Mouse (Mus musculus) C2C12 (cell line): ENCODE data around the gene Tmprss9. TPM values are rescaled to one million over a fixed set of nuclear protein-coding genes. Genes with fewer than 3 reads are reported as not detected.

Experiments used
- H3K27me3 ChIP-seq: one replicate; pipeline ENCODE4 v1.6.1; 2011; ENCODE audit not compliant: control insufficient read depth, insufficient read depth, insufficient read length
- H3K36me3 ChIP-seq: one replicate; pipeline ENCODE4 v1.6.1; 2011; ENCODE audit not compliant: control insufficient read depth, insufficient read depth
- H3K4me3 ChIP-seq: one replicate; pipeline ENCODE4 v1.5.1; 2011; ENCODE audit warnings: mild to moderate bottlenecking, control low read depth; ENCODE audit not compliant: poor library complexity, insufficient read depth, severe bottlenecking
- H3K79me2 ChIP-seq: one replicate; pipeline ENCODE4 v1.6.1; 2011; ENCODE audit not compliant: control insufficient read depth, insufficient read depth
- H3K79me3 ChIP-seq: one replicate; pipeline ENCODE4 v1.6.1; 2011; ENCODE audit warnings: low read depth, control low read depth
- H3ac ChIP-seq: one replicate; pipeline ENCODE3; 2011; ENCODE audit warnings: low read depth; ENCODE audit not compliant: control insufficient read depth, insufficient read length
- CEBPB ChIP-seq: IDR thresholded peaks from one replicate; pipeline ENCODE4 v1.6.1; 2011; ENCODE audit warnings: low read depth, mild to moderate bottlenecking, control low read depth, moderate library complexity
- CTCF ChIP-seq: IDR thresholded peaks from one replicate; pipeline ENCODE4 v1.5.1; 2011; ENCODE audit not compliant: control insufficient read depth, insufficient read depth, insufficient read length
- FOSL1 ChIP-seq: IDR thresholded peaks from one replicate; pipeline ENCODE4 v1.8.0; 2011; ENCODE audit warnings: mild to moderate bottlenecking, low read length; ENCODE audit not compliant: poor library complexity, insufficient read depth, severe bottlenecking
- MAX ChIP-seq: IDR thresholded peaks from one replicate; pipeline ENCODE4 v1.6.1; 2011; ENCODE audit warnings: mild to moderate bottlenecking, control low read depth
- MYOD1 ChIP-seq: IDR thresholded peaks from one replicate; pipeline ENCODE4 v1.6.1; 2011; ENCODE audit warnings: low read depth; ENCODE audit not compliant: control insufficient read depth, insufficient read length
- MYOG ChIP-seq: IDR thresholded peaks from one replicate; pipeline ENCODE4 v1.6.1; 2011; ENCODE audit not compliant: control insufficient read depth, insufficient read length; ENCODE audit errors: extremely low read depth
- USF1 ChIP-seq: IDR thresholded peaks from one replicate; pipeline ENCODE4 v1.6.1; 2011; ENCODE audit warnings: low read depth, mild to moderate bottlenecking, control low read depth, moderate library complexity
- polyA plus RNA-seq: library from polyadenylated mRNA; unstranded; fragments of >200 nt; fragmentation: generic; extraction: Trizol; gene quantifications from one replicate; pipeline ENCODE4 v1.2.1, GENCODE M21; 2012; ENCODE audit warnings: missing spikeins

Gene Tmprss9
- polyA plus RNA-seq, 1 experiment = 0.02 TPM

GRCm38 (mm10) chr10:80917336-80917778, 45.7 kb downstream of the Tmprss9 start:
- Histone ChIP-seq H3K79me2 (peaks cover 57% of the 10 kb centered on the region), H3K36me3 (peaks cover 12% of the 10 kb centered on the region), H3K79me3 (peaks cover 18% of the 10 kb centered on the region), H3K27me3 (no peaks in the 10 kb centered on the region), H3ac (peak overlapping the region; percentile 75), H3K4me3 (peak overlapping the region; percentile 91)
- no peak for TF ChIP-seq FOSL1
- no peak for TF ChIP-seq MAX
- no peak for TF ChIP-seq CEBPB
- TF ChIP-seq MYOD1 = no peak
- no peak for TF ChIP-seq MYOG
- TF ChIP-seq CTCF = no peak
- TF ChIP-seq USF1 = no peak

GRCm38 (mm10) chr10:80917779-80918434, 46.3 kb downstream of the Tmprss9 start, which contains the start of gene Lmnb2:
Gene Lmnb2 (minus strand): TSS chr10:80918245.
- H3ac ChIP-seq = peak within 1 kb of the TSS; percentile 75
- no peak for TF ChIP-seq FOSL1
- TF ChIP-seq CEBPB = no peak
- no peak for TF ChIP-seq MYOG
- no peak for TF ChIP-seq MYOD1
- TF ChIP-seq MAX = no peak
- no peak for TF ChIP-seq USF1
- TF ChIP-seq CTCF = no peak
- H3K79me3 ChIP-seq = peaks cover 18% of the 10 kb centered on the region
- H3K36me3 ChIP-seq = peaks cover 7% of the 10 kb centered on the region
- peak within 1 kb of the TSS; percentile 91 for H3K4me3 ChIP-seq
- H3K27me3 ChIP-seq = no peaks in the 10 kb centered on the region
- H3K79me2 ChIP-seq = peaks cover 53% of the 10 kb centered on the region

GRCm38 (mm10) chr10:80921923-80922322, 50.3 kb downstream of the Tmprss9 start:
- Histone ChIP-seq H3K27me3 (no peaks in the 10 kb centered on the region), H3ac (no peak overlapping the region), H3K4me3 (no peak overlapping the region), H3K79me3 (peaks cover 5% of the 10 kb centered on the region), H3K36me3 (no peaks in the 10 kb centered on the region), H3K79me2 (peaks cover 13% of the 10 kb centered on the region)
- TF ChIP-seq MYOG (no peak), MYOD1 (peak; percentile 80)

GRCm38 (mm10) chr10:80925472-80925871, 53.8 kb downstream of the Tmprss9 start:
- H3K4me3 ChIP-seq = no peak overlapping the region
- no peak overlapping the region for H3ac ChIP-seq
- H3K27me3 ChIP-seq = no peaks in the 10 kb centered on the region
- H3K36me3 ChIP-seq = no peaks in the 10 kb centered on the region
- H3K79me3 ChIP-seq = peaks cover 4% of the 10 kb centered on the region
- TF ChIP-seq CEBPB = no peak
- TF ChIP-seq MYOG = no peak
- no peak for TF ChIP-seq MAX
- no peak for TF ChIP-seq CTCF
- peaks cover 6% of the 10 kb centered on the region for H3K79me2 ChIP-seq

GRCm38 (mm10) chr10:80928586-80929298, 57.1 kb downstream of the Tmprss9 start:
- peaks cover 19% of the 10 kb centered on the region for H3K79me2 ChIP-seq
- TF ChIP-seq CEBPB (no peak), MAX (peak; percentile 55), CTCF (peak; percentile 94)
- peaks cover 6% of the 10 kb centered on the region for H3K36me3 ChIP-seq
- no peaks in the 10 kb centered on the region for H3K27me3 ChIP-seq
- H3ac ChIP-seq = peak overlapping the region; percentile 74
- H3K79me3 ChIP-seq = peaks cover 9% of the 10 kb centered on the region
- H3K4me3 ChIP-seq = peak overlapping the region; percentile 37
